In the genomic region with DNA sequence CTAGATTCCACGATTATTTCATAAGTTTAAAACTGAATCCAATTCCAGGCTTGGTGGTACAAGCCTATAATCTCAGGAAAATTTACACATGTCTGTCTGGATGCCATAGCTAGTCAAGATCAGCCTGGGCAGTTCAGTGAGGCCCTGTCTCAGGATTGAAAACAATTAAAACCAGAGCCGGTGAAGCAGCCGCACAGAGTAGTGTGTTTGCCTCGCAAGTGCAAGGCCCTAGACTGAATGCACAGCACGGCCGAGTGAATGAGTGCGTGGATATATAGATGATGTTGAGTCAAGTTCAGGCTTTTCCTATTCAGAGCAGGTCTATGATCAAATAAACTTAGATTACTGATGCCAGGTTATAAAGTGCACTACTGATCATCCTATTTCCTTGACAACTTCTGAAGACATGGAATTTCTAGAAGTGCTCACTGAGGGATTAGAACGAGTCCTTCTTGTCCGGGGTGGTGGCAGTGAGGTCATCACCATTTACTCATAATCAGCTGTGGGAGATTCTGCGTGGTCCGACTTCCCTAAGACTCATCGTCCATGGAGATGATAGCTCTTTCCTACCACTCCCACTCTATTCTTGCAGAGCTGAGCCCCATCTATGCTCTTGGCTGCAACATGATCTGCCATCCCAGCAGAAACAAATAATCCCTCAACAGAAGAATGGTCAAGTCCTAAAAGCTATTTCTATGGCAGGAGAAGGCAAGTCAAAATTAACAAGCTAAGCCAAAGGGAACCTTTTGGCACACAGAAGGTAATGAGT, we compare ENCODE assay signal across 23 mouse cellular contexts. TPM values are rescaled to one million over a fixed set of nuclear protein-coding genes. Genes with fewer than 3 reads are reported as not detected.
A peak's percentile ranks its signal among the peaks of the same experiment; 100 is the strongest.
DNase-seq lines count a peak whose midpoint lies in the region; ATAC-seq and TF ChIP-seq lines count a peak whose summit lies in the region.
"Had no signal": no experiment of that assay in that cellular context is flagged by ENCODE, and none has a peak within 500 bp of the region (broad histone marks: within the 10 kb centered on the region; RNA-seq: fewer than 3 reads in every experiment).

No protein-coding gene starts in this region.

- no peaks in the 10 kb centered on the region for H3K79me2 ChIP-seq in myocyte (ENCODE audit: control insufficient read depth, insufficient read depth)

- H3K27me3 ChIP-seq in forebrain, embryonic 15.5 days: no peaks in the 10 kb centered on the region
- H3K27me3 ChIP-seq in forebrain, embryonic 11.5 days (ENCODE audit: control insufficient read depth, insufficient read depth, low read length): no peaks in the 10 kb centered on the region
- H3K27me3 ChIP-seq in kidney, embryonic 16.5 days (ENCODE audit: insufficient read depth, low read length): no peaks in the 10 kb centered on the region
- no peaks in the 10 kb centered on the region for H3K27me3 ChIP-seq in lung, embryonic 15.5 days
- no peaks in the 10 kb centered on the region for H3K27me3 ChIP-seq in myocyte (ENCODE audit: control insufficient read depth, insufficient read depth, insufficient read length)
- H3K27me3 ChIP-seq: heart, embryonic 13.5 days; hindbrain, embryonic 15.5 days; limb, embryonic 12.5 days had no signal

- H3K9me3 ChIP-seq in forebrain, embryonic 15.5 days: no peaks in the 10 kb centered on the region
- H3K9me3 ChIP-seq in forebrain, embryonic 11.5 days (ENCODE audit: control insufficient read depth, low read length): no peaks in the 10 kb centered on the region
- no peaks in the 10 kb centered on the region for H3K9me3 ChIP-seq in kidney, embryonic 16.5 days (ENCODE audit: low read length)
- H3K9me3 ChIP-seq in lung, embryonic 15.5 days: no peaks in the 10 kb centered on the region
- H3K9me3 ChIP-seq: G1E; heart, embryonic 13.5 days; hindbrain, embryonic 10.5 days; hindbrain, embryonic 15.5 days; limb, embryonic 12.5 days had no signal

- H3ac ChIP-seq in myocyte (ENCODE audit: control insufficient read depth, insufficient read length): no peak overlapping the region

- H3K4me2 ChIP-seq in forebrain, embryonic 15.5 days (replicated peaks): no peak overlapping the region
- H3K4me2 ChIP-seq in forebrain, embryonic 11.5 days (ENCODE audit: low read depth, low read length, severe bottlenecking): no peak overlapping the region
- no peak overlapping the region for H3K4me2 ChIP-seq in kidney, embryonic 16.5 days (replicated peaks; ENCODE audit: low read depth, low read length)
- H3K4me2 ChIP-seq in lung, embryonic 15.5 days: no peak overlapping the region
- peak overlapping the region; percentile 31 for H3K4me2 ChIP-seq in myocyte (ENCODE audit: low read depth)
- H3K4me2 ChIP-seq: heart, embryonic 13.5 days; hindbrain, embryonic 15.5 days; limb, embryonic 12.5 days; liver, embryonic 11.5 days had no signal

- no peak overlapping the region for H3K4me3 ChIP-seq in forebrain, embryonic 15.5 days
- H3K4me3 ChIP-seq in forebrain, embryonic 11.5 days (ENCODE audit: low read depth, low read length): no peak overlapping the region
- H3K4me3 ChIP-seq in kidney, embryonic 16.5 days (ENCODE audit: low read length): no peak overlapping the region
- H3K4me3 ChIP-seq in lung, embryonic 15.5 days: no peak overlapping the region
- H3K4me3 ChIP-seq in myocyte: no peak overlapping the region
- H3K4me3 ChIP-seq: heart, embryonic 13.5 days; hindbrain, embryonic 10.5 days; hindbrain, embryonic 15.5 days; limb, embryonic 12.5 days had no signal

- no peak overlapping the region for H3K27ac ChIP-seq in forebrain, embryonic 15.5 days (replicated peaks)
- no peak overlapping the region for H3K27ac ChIP-seq in forebrain, embryonic 11.5 days (ENCODE audit: low read depth, low read length)
- H3K27ac ChIP-seq in kidney, embryonic 16.5 days (ENCODE audit: low read length): 0 out of 2 replicates have a peak overlapping the region, but pooled peaks have one; percentile 4
- 0 out of 2 replicates have a peak overlapping the region, but pooled peaks have one; percentile 29 for H3K27ac ChIP-seq in lung, embryonic 15.5 days
- H3K27ac ChIP-seq: heart, embryonic 13.5 days; hindbrain, embryonic 10.5 days; hindbrain, embryonic 15.5 days; limb, embryonic 12.5 days; macrophage had no signal

- WGBS in forebrain, embryonic 15.5 days: 92% methylated on average over 12 of the region's 12 CpGs
- 93% methylated on average over 12 of the region's 12 CpGs for WGBS in forebrain, embryonic 11.5 days
- 52% methylated on average over 12 of the region's 12 CpGs for WGBS in kidney, embryonic 16.5 days
- 86% methylated on average over 12 of the region's 12 CpGs for WGBS in lung, embryonic 15.5 days

- no peak for TF ChIP-seq POLR2A in myocyte (IDR thresholded peaks at IDR 0.05; ENCODE audit: insufficient read length, low read depth)

- 0 out of 2 replicates have a peak, but pooled peaks have one; percentile 35 for ATAC-seq in forebrain, embryonic 15.5 days (replicated peaks)
- no peak for ATAC-seq in forebrain, embryonic 11.5 days (replicated peaks; ENCODE audit: low FRiP score)
- ATAC-seq in kidney, embryonic 16.5 days (ENCODE audit: low FRiP score, low TSS enrichment): peak; percentile 75; the same call in 1 of the 2 replicates
- no peak for ATAC-seq in lung, embryonic 15.5 days (ENCODE audit: borderline replicate concordance, extremely low read depth, low FRiP score, low TSS enrichment)
- ATAC-seq: forebrain, embryonic 14.5 days had no signal

- H3K4me1 ChIP-seq in forebrain, embryonic 15.5 days: no peaks in the 10 kb centered on the region
- no peaks in the 10 kb centered on the region for H3K4me1 ChIP-seq in forebrain, embryonic 11.5 days (replicated peaks; ENCODE audit: control insufficient read depth, insufficient read depth, low read length)
- 0 out of 2 replicates have a peak, but pooled peaks cover 8% of the 10 kb centered on the region for H3K4me1 ChIP-seq in kidney, embryonic 16.5 days (ENCODE audit: insufficient read depth, low read length)
- H3K4me1 ChIP-seq in lung, embryonic 15.5 days: no peaks in the 10 kb centered on the region
- H3K4me1 ChIP-seq: heart, embryonic 13.5 days; hindbrain, embryonic 10.5 days; hindbrain, embryonic 15.5 days; limb, embryonic 12.5 days had no signal

- peaks cover 85% of the 10 kb centered on the region for H3K36me3 ChIP-seq in forebrain, embryonic 15.5 days
- peaks cover 2% of the 10 kb centered on the region; the same call in 1 of the 2 replicates for H3K36me3 ChIP-seq in forebrain, embryonic 11.5 days (ENCODE audit: control insufficient read depth, insufficient read depth, low read length)
- H3K36me3 ChIP-seq in kidney, embryonic 16.5 days (ENCODE audit: insufficient read depth, low read length): peaks cover 55% of the 10 kb centered on the region
- peaks cover 61% of the 10 kb centered on the region for H3K36me3 ChIP-seq in lung, embryonic 15.5 days
- peaks cover 46% of the 10 kb centered on the region for H3K36me3 ChIP-seq in myocyte (ENCODE audit: control insufficient read depth, insufficient read depth)

- H3K9ac ChIP-seq in forebrain, embryonic 15.5 days (replicated peaks): no peak overlapping the region
- H3K9ac ChIP-seq in forebrain, embryonic 11.5 days (ENCODE audit: low read length): no peak overlapping the region
- no peak overlapping the region for H3K9ac ChIP-seq in kidney, embryonic 16.5 days (replicated peaks; ENCODE audit: low read length)
- H3K9ac ChIP-seq in lung, embryonic 15.5 days: no peak overlapping the region
- H3K9ac ChIP-seq: heart, embryonic 13.5 days; hindbrain, embryonic 15.5 days; limb, embryonic 12.5 days had no signal

- no peak for DNase-seq in forebrain, embryonic 11.5 days (ENCODE audit: low spot score)
- DNase-seq in kidney, adult 11 months: no peak
- DNase-seq in lung, postnatal 14 days: no peak
- DNase-seq: adrenal gland, adult 8-10 months; cerebellum, adult 2 months; cerebellum, postnatal 14 days; heart, postnatal 10 days; midbrain, embryonic 14.5 days; right cerebral cortex, postnatal 25 days; thymus, adult 18-20 months; thymus, postnatal 25 days had no signal

TF ChIP-seq in myocyte, 11 proteins besides CTCF, POLR2A, EP300 and RAD21:
- TF ChIP-seq E2F4 (IDR thresholded peaks at IDR 0.05; ENCODE audit: insufficient read depth) (no peak), SRF (IDR thresholded peaks at IDR 0.05; ENCODE audit: control insufficient read depth, insufficient read length, low read depth) (no peak), CEBPB (IDR thresholded peaks at IDR 0.05; ENCODE audit: insufficient read depth, poor library complexity, severe bottlenecking) (no peak), REST (IDR thresholded peaks at IDR 0.05; ENCODE audit: insufficient read depth, insufficient read length) (no peak), POLR2AphosphoS2 (IDR thresholded peaks at IDR 0.05; ENCODE audit: insufficient read length, low read depth) (no peak), TCF12 (IDR thresholded peaks at IDR 0.05; ENCODE audit: insufficient read depth, poor library complexity, severe bottlenecking) (no peak), MYOD1 (IDR thresholded peaks at IDR 0.05; ENCODE audit: control insufficient read depth in 1 of 3, insufficient read length in 2 of 3, low read depth in 2 of 3) (no peak), USF1 (IDR thresholded peaks at IDR 0.05; ENCODE audit: low read depth) (no peak), MYOG (IDR thresholded peaks at IDR 0.05; ENCODE audit: control insufficient read depth in 1 of 3, insufficient read depth in 1 of 3, insufficient read length in 2 of 3, low read depth in 2 of 3) (no peak), TCF3 (IDR thresholded peaks at IDR 0.05; ENCODE audit: insufficient read length, low read depth) (no peak), MAX (IDR thresholded peaks at IDR 0.05; ENCODE audit: low read depth) (no peak)

RNA-seq across cellular contexts. Expression of a gene that starts 7.6 kb away (rescaled TPM):
- 160 and 166 TPM in 2 replicates for polyA plus RNA-seq in forebrain, embryonic 15.5 days (2015; fragmentation: Nextera tagmentation; extraction: Ambion mirVana)
- polyA plus RNA-seq in forebrain, embryonic 11.5 days (2014; fragmentation: Nextera tagmentation; extraction: Ambion mirVana): 99.7 and 111 TPM in 2 replicates
- polyA plus RNA-seq in kidney, embryonic 16.5 days (2015; fragmentation: Nextera tagmentation; extraction: Ambion mirVana): 129 and 139 TPM in 2 replicates
- polyA plus RNA-seq in lung, embryonic 15.5 days (2015; fragmentation: Nextera tagmentation; extraction: Ambion mirVana): 107 and 113 TPM in 2 replicates
- 184 TPM for polyA plus RNA-seq in myocyte (2012; fragmentation: generic; extraction: Trizol)

RNA-seq across cellular contexts. Expression of a gene that starts 18.8 kb away (rescaled TPM):
- polyA plus RNA-seq in forebrain, embryonic 15.5 days (2015; fragmentation: Nextera tagmentation; extraction: Ambion mirVana): 42.9 and 46.7 TPM in 2 replicates
- 49.8 and 53.6 TPM in 2 replicates for polyA plus RNA-seq in forebrain, embryonic 11.5 days (2014; fragmentation: Nextera tagmentation; extraction: Ambion mirVana)
- polyA plus RNA-seq in kidney, embryonic 16.5 days (2015; fragmentation: Nextera tagmentation; extraction: Ambion mirVana): 37.0 and 42.6 TPM in 2 replicates
- 39.4 and 40.2 TPM in 2 replicates for polyA plus RNA-seq in lung, embryonic 15.5 days (2015; fragmentation: Nextera tagmentation; extraction: Ambion mirVana)
- 9.0 TPM for polyA plus RNA-seq in myocyte (2012; fragmentation: generic; extraction: Trizol)

Comparison
In these comparisons a context has a peak if more than half of its experiments do, and no peak if none do; other contexts are left out.
1. ATAC-seq: peak in forebrain, embryonic 15.5 days (single experiment) and kidney, embryonic 16.5 days (single experiment); none in forebrain, embryonic 11.5 days (single experiment) and lung, embryonic 15.5 days (single experiment).
2. H3K27ac ChIP-seq: peak in kidney, embryonic 16.5 days (single experiment) and lung, embryonic 15.5 days (single experiment); none in forebrain, embryonic 15.5 days (single experiment) and forebrain, embryonic 11.5 days (single experiment).